Mouse (Mus musculus): ENCODE results near the gene Nrm.

Gene Nrm

GRCm38 (mm10) chr17:35866911-35867890 is 6.1 kb downstream of the Nrm start:
- peak; percentile 71 for DNase-seq (ENCODE audit: low spot score)

- DNase-seq (ENCODE audit: low spot score) = peak; percentile 70
Observed at GRCm38 (mm10) chr17:35868165-35868820, 7.2 kb downstream of the Nrm start.

- DNase-seq (ENCODE audit: low spot score) = no peak
Observed at GRCm38 (mm10) chr17:35868961-35869345, 7.8 kb downstream of the Nrm start.

- DNase-seq (ENCODE audit: low spot score) = peak; percentile 42
Observed at GRCm38 (mm10) chr17:35869346-35870067, 8.4 kb downstream of the Nrm start.

GRCm38 (mm10) chr17:35870151-35870883 is 9.2 kb downstream of the Nrm start:
- peak; percentile 89 for DNase-seq (ENCODE audit: low spot score)

GRCm38 (mm10) chr17:35870884-35871696 is 10.0 kb downstream of the Nrm start:
- DNase-seq (ENCODE audit: low spot score) = peak; percentile 23

GRCm38 (mm10) chr17:35873774-35874519 is 12.8 kb downstream of the Nrm start:
- DNase-seq (ENCODE audit: low spot score) = peak; percentile 88

- DNase-seq (ENCODE audit: low spot score) = no peak
Observed at GRCm38 (mm10) chr17:35874721-35875120, 13.6 kb downstream of the Nrm start.

- peak; percentile 96 for DNase-seq (ENCODE audit: low spot score)
Observed at GRCm38 (mm10) chr17:35879245-35880057, 18.3 kb downstream of the Nrm start, which contains the start of gene Dhx16. Dhx16 (plus strand) TSS chr17:35879819.

- no peak for DNase-seq (ENCODE audit: low spot score)
Observed at GRCm38 (mm10) chr17:35882924-35883323, 21.8 kb downstream of the Nrm start.

GRCm38 (mm10) chr17:35883777-35884176 is 22.7 kb downstream of the Nrm start:
- no peak for DNase-seq (ENCODE audit: low spot score)

GRCm38 (mm10) chr17:35887725-35888124 is 26.6 kb downstream of the Nrm start:
- DNase-seq (ENCODE audit: low spot score) = no peak

GRCm38 (mm10) chr17:35896781-35897643 is 35.9 kb downstream of the Nrm start, which contains the start of gene 2310061I04Rik:
2310061I04Rik (minus strand) TSS chr17:35897431.
- DNase-seq (ENCODE audit: low spot score) = peak; percentile 89

GRCm38 (mm10) chr17:35897644-35898573 is 36.8 kb downstream of the Nrm start:
- DNase-seq (ENCODE audit: low spot score) = no peak

GRCm38 (mm10) chr17:35900636-35901035 is 39.5 kb downstream of the Nrm start:
- no peak for DNase-seq (ENCODE audit: low spot score)

GRCm38 (mm10) chr17:35903343-35903991 is 42.3 kb downstream of the Nrm start:
- peak; percentile 86 for DNase-seq (ENCODE audit: low spot score)
